7 mouse cellular contexts compared by ENCODE assay signal in the genomic region with DNA sequence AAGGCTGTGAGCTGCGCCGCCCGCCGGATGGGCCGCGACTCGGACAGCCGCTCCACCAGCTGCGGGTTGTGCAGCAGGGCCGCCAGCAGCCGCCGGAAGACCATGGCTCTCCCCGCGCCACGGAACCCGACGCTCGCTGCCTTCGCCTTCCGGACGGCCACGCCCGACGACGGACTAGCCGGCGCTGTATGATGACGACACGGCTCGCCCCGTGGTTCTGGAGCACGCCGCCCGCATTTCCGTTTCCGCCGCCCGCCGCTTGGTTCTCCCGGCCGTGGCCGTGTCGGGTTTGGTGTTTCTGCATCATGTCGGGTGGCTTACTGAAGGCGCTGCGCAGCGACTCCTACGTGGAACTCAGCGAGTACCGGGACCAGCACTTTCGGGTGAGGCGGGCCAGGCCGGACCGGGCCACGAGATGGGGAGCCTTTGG. TPM values are rescaled to one million over a fixed set of nuclear protein-coding genes. Genes with fewer than 3 reads are reported as not detected.
DNase-seq lines count a peak whose midpoint lies in the region; ATAC-seq lines count a peak whose summit lies in the region.

A gene (minus strand): TSS at position 150 of the 430 bp plus-strand sequence.
A gene (plus strand): TSS at position 169 of the 430 bp plus-strand sequence.

- WGBS in embryonic facial prominence, embryonic 10.5 days, result under 1% methylated on average over 55 of the region's 55 CpGs
- WGBS in limb, embryonic 10.5 days, result under 1% methylated on average over 55 of the region's 55 CpGs
- WGBS in midbrain, embryonic 13.5 days, result under 1% methylated on average over 55 of the region's 55 CpGs

- no peaks in the 10 kb centered on the region for H3K27me3 ChIP-seq in embryonic facial prominence, embryonic 10.5 days (replicated peaks; ENCODE audit: low read depth, poor library complexity, severe bottlenecking)
- no peaks in the 10 kb centered on the region for H3K27me3 ChIP-seq in limb, embryonic 10.5 days (ENCODE audit: low read depth, poor library complexity, severe bottlenecking)
- H3K27me3 ChIP-seq in midbrain, embryonic 13.5 days, result no peaks in the 10 kb centered on the region

- ATAC-seq in granulocyte monocyte progenitor cell, adult 5-6 weeks (replicated peaks; ENCODE audit: poor library complexity, severe bottlenecking), result peak; percentile 90
- ATAC-seq in midbrain, embryonic 13.5 days, result peak; percentile 92

- H3K36me3 ChIP-seq in embryonic facial prominence, embryonic 10.5 days (replicated peaks), result peaks cover 55% of the 10 kb centered on the region
- peaks cover 53% of the 10 kb centered on the region for H3K36me3 ChIP-seq in limb, embryonic 10.5 days
- peaks cover 34% of the 10 kb centered on the region for H3K36me3 ChIP-seq in midbrain, embryonic 13.5 days

- H3K4me2 ChIP-seq in midbrain, embryonic 13.5 days (replicated peaks), result peak within 1 kb of the TSS; percentile 86

- no peaks in the 10 kb centered on the region for H3K9me3 ChIP-seq in embryonic facial prominence, embryonic 10.5 days
- no peaks in the 10 kb centered on the region for H3K9me3 ChIP-seq in limb, embryonic 10.5 days (replicated peaks)
- H3K9me3 ChIP-seq in midbrain, embryonic 13.5 days, result no peaks in the 10 kb centered on the region

- peak within 1 kb of the TSS; percentile 90 for H3K27ac ChIP-seq in embryonic facial prominence, embryonic 10.5 days (replicated peaks)
- peak within 1 kb of the TSS; percentile 94 for H3K27ac ChIP-seq in limb, embryonic 10.5 days
- H3K27ac ChIP-seq in midbrain, embryonic 13.5 days, result peak within 1 kb of the TSS; percentile 90

- H3K4me1 ChIP-seq in embryonic facial prominence, embryonic 10.5 days, result peaks cover 38% of the 10 kb centered on the region
- peaks cover 28% of the 10 kb centered on the region for H3K4me1 ChIP-seq in limb, embryonic 10.5 days
- peaks cover 52% of the 10 kb centered on the region for H3K4me1 ChIP-seq in midbrain, embryonic 13.5 days (replicated peaks)

- H3K9ac ChIP-seq in midbrain, embryonic 13.5 days (replicated peaks), result peak within 1 kb of the TSS; percentile 85

- H3K4me3 ChIP-seq in embryonic facial prominence, embryonic 10.5 days, result peak within 1 kb of the TSS; percentile 82
- peak within 1 kb of the TSS; percentile 97 for H3K4me3 ChIP-seq in limb, embryonic 10.5 days
- H3K4me3 ChIP-seq in midbrain, embryonic 13.5 days (replicated peaks), result peak within 1 kb of the TSS; percentile 72

- DNase-seq in adrenal gland, postnatal 10 days, result peak; percentile 98
- DNase-seq in embryonic facial prominence, embryonic 10.5 days (ENCODE audit: low spot score), result peak; percentile 97
- DNase-seq in kidney, adult 11 months, result peak; percentile 90
- DNase-seq in limb, embryonic 10.5 days (ENCODE audit: low spot score), result peak; percentile 99
- peak; percentile 91 for DNase-seq in spleen, adult 12 weeks (ENCODE audit: low spot score)

RNA-seq across cellular contexts. Expression of the first gene that starts in this region (rescaled TPM):
- 10 to 100 TPM; 55.0 to 58.8 TPM for total RNA-seq in adrenal gland, postnatal 10 days (2021)
- polyA plus RNA-seq in embryonic facial prominence, embryonic 10.5 days (2016; fragmentation: Nextera tagmentation; extraction: Ambion mirVana), result 86.7 and 87.7 TPM in 2 replicates
- 26.4 and 32.7 TPM in 2 replicates for total RNA-seq in granulocyte monocyte progenitor cell, adult 5-6 weeks (2014; fragmentation: Nextera tagmentation)
- total RNA-seq in granulocyte monocyte progenitor cell, adult 5-6 weeks (2017), result 12.9 and 24.1 TPM in 2 replicates
- 84.2 and 87.2 TPM in 2 replicates for polyA plus RNA-seq in limb, embryonic 10.5 days (2016; fragmentation: Nextera tagmentation; extraction: Ambion mirVana)
- polyA plus RNA-seq in midbrain, embryonic 13.5 days (2015; fragmentation: Nextera tagmentation; extraction: Ambion mirVana), result 100 and 104 TPM in 2 replicates

RNA-seq across cellular contexts. Expression of the second gene that starts in this region (rescaled TPM):
- total RNA-seq in adrenal gland, postnatal 10 days (2021), result 10 to 100 TPM; 41.2 to 43.9 TPM
- polyA plus RNA-seq in embryonic facial prominence, embryonic 10.5 days (2016; fragmentation: Nextera tagmentation; extraction: Ambion mirVana), result 139 and 145 TPM in 2 replicates
- total RNA-seq in granulocyte monocyte progenitor cell, adult 5-6 weeks (2014; fragmentation: Nextera tagmentation), result 40.1 and 47.4 TPM in 2 replicates
- 60.5 and 62.0 TPM in 2 replicates for total RNA-seq in granulocyte monocyte progenitor cell, adult 5-6 weeks (2017)
- 143 and 147 TPM in 2 replicates for polyA plus RNA-seq in limb, embryonic 10.5 days (2016; fragmentation: Nextera tagmentation; extraction: Ambion mirVana)
- polyA plus RNA-seq in midbrain, embryonic 13.5 days (2015; fragmentation: Nextera tagmentation; extraction: Ambion mirVana), result 118 and 122 TPM in 2 replicates

Comparison
In these comparisons a context has a peak if more than half of its experiments do, and no peak if none do; other contexts are left out.
1. Peak in every context shown above with its lines: DNase-seq, ATAC-seq, H3K4me3 ChIP-seq and H3K27ac ChIP-seq.